Mouse (Mus musculus) liver, embryonic 16.5 days (tissue): ENCODE results near the gene Rffl. TPM values are rescaled to one million over a fixed set of nuclear protein-coding genes. Genes with fewer than 3 reads are reported as not detected.

Experiments
- ATAC-seq: fragments of 200-750 bp; cut with Nextera tagmentation; 2 replicates; pipeline ENCODE4 v1.8.0; 2017; ENCODE audit warnings: low read depth, mild to moderate bottlenecking, moderate number of reproducible peaks, moderate library complexity
- H3K27ac ChIP-seq: fragments of 300-500 bp; sonication (generic); 2 replicates; pipeline ENCODE4 v1.5.1; 2014; ENCODE audit warnings: mild to moderate bottlenecking, low read length
- H3K27me3 ChIP-seq: fragments of 300-500 bp; sonication (generic); 2 replicates; pipeline ENCODE4 v1.6.1; 2014; ENCODE audit warnings: low read depth, low read length, mixed read lengths; ENCODE audit not compliant: control insufficient read depth, insufficient read depth
- H3K36me3 ChIP-seq: fragments of 300-500 bp; sonication (generic); 2 replicates; pipeline ENCODE4 v1.6.1; 2014; ENCODE audit warnings: mild to moderate bottlenecking; ENCODE audit not compliant: control insufficient read depth, insufficient read depth
- H3K4me1 ChIP-seq: fragments of 300-500 bp; sonication (generic); 2 replicates; pipeline ENCODE4 v1.6.1; 2014; ENCODE audit warnings: low read depth, low read length, mixed read lengths; ENCODE audit not compliant: control insufficient read depth
- H3K4me2 ChIP-seq: fragments of 300-500 bp; sonication (generic); 2 replicates; pipeline ENCODE4 v1.6.1; 2014; ENCODE audit warnings: low read depth, low read length, mixed read lengths
- H3K4me3 ChIP-seq: fragments of 300-500 bp; sonication (generic); 2 replicates; pipeline ENCODE4 v1.5.1; 2014; ENCODE audit warnings: low read depth, mild to moderate bottlenecking, low read length
- H3K9ac ChIP-seq: fragments of 300-500 bp; sonication (generic); 2 replicates; pipeline ENCODE4 v1.6.1; 2014; ENCODE audit warnings: low read depth, low read length
- H3K9me3 ChIP-seq: fragments of 300-500 bp; sonication (generic); replicated peaks from 2 replicates; pipeline ENCODE4 v1.6.1; 2016; ENCODE audit warnings: low read length; ENCODE audit not compliant: control insufficient read depth
- WGBS: fragments of 180-500 bp; shearing (Covaris S2); extraction: QIAGEN DNeasy Blood & Tissue Kit; methylation state at CpG from one replicate; pipeline ENCODE4 v1.1.7; 2014; ENCODE audit not compliant: insufficient replicate concordance; 5-methylcytosine and 5-hydroxymethylcytosine counted together
- polyA plus RNA-seq: library from polyadenylated mRNA; unstranded; fragments of >200 nt; fragmentation: Nextera tagmentation; extraction: Ambion mirVana; gene quantifications from 2 replicates; pipeline ENCODE4 v1.2.1, GENCODE M21; 2015

The Rffl gene
- polyA plus RNA-seq, 1 experiment from 2014 or later = 26.4 TPM

- Histone ChIP-seq H3K4me1 (peaks cover 12% of the 10 kb centered on the region), H3K9ac (no peak overlapping the region), H3K27me3 (no peaks in the 10 kb centered on the region), H3K4me3 (no peak overlapping the region), H3K36me3 (peaks cover 8% of the 10 kb centered on the region), H3K4me2 (no peak overlapping the region), H3K9me3 (no peaks in the 10 kb centered on the region), H3K27ac (no peak overlapping the region)
- WGBS = 43% methylated on average over 10 of the region's 10 CpGs
- ATAC-seq = no peak
These were observed 39.8 kb downstream of the Rffl start for GRCm38 (mm10) chr11:82831008-82831893.

- H3K4me1 ChIP-seq = peaks cover 15% of the 10 kb centered on the region
- no peak overlapping the region for H3K9ac ChIP-seq
- no peak overlapping the region for H3K4me3 ChIP-seq
- H3K27me3 ChIP-seq = no peaks in the 10 kb centered on the region
- no peak overlapping the region for H3K27ac ChIP-seq
- H3K4me2 ChIP-seq = no peak overlapping the region
- H3K9me3 ChIP-seq = no peaks in the 10 kb centered on the region
- ATAC-seq = no peak
- 0 out of 2 replicates have a peak, but pooled peaks cover 2% of the 10 kb centered on the region for H3K36me3 ChIP-seq
These were observed 44.2 kb downstream of the Rffl start for GRCm38 (mm10) chr11:82826818-82827217.

GRCm38 (mm10) chr11:82820788-82821456 is 50.1 kb downstream of the Rffl start:
- peak overlapping the region; percentile 62 for H3K27ac ChIP-seq
- H3K4me1 ChIP-seq = peaks cover 10% of the 10 kb centered on the region
- H3K27me3 ChIP-seq = no peaks in the 10 kb centered on the region
- peaks cover 2% of the 10 kb centered on the region; the same call in 1 of the 2 replicates for H3K36me3 ChIP-seq
- no peaks in the 10 kb centered on the region for H3K9me3 ChIP-seq
- WGBS = 68% methylated on average over 13 of the region's 13 CpGs
- H3K4me3 ChIP-seq = no peak overlapping the region
- no peak overlapping the region for H3K4me2 ChIP-seq
- no peak overlapping the region for H3K9ac ChIP-seq
- peak; percentile 80 for ATAC-seq

DNA sequence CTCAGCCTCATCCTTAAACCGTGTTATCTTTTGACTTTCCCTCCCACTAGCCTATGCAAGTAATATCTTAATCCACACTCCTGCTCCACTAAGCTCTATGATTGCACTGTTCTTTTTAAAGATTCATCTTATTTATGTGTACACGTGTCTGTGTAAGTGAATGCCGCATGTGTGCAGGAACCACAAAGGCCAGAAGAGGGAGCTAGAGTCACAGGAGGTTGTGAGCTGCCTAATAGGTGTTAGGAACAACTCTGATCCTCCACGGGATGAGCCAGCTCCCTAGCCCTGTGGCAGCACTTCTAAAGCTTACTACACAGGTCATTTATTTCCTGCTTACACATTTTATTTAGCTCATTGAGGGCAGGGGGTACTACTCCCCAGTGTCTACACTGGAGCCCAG is 51.7 kb downstream of the Rffl start:
- Histone ChIP-seq H3K36me3 (peaks cover 2% of the 10 kb centered on the region; the same call in 1 of the 2 replicates), H3K9ac (no peak overlapping the region), H3K4me3 (no peak overlapping the region), H3K9me3 (no peaks in the 10 kb centered on the region), H3K27ac (no peak overlapping the region), H3K27me3 (no peaks in the 10 kb centered on the region), H3K4me1 (peaks cover 8% of the 10 kb centered on the region), H3K4me2 (no peak overlapping the region)
- WGBS = 30% methylated on average over 4 of the region's 4 CpGs
- ATAC-seq = 0 out of 2 replicates have a peak, but pooled peaks have one; percentile 47

DNA sequence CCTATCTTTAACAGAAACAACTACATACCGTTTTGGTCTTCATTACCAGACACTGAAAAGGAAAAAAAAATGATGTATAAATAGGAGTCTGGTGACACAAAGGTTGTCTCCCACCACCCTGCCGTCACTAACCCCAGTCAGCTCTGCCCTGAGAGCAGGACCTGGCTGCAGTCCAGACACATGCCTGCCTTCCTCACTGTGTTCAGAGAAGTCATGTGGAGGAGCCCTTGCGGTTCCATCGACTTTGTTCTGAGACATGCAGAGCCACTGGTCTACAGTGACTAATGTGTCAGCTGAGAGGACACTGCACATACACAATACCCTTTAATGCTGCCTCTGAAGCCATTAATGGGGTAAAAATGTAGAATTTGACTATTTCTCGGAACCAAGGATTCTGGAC is 62.5 kb downstream of the Rffl start:
- no peak overlapping the region for H3K27ac ChIP-seq
- no peaks in the 10 kb centered on the region for H3K27me3 ChIP-seq
- WGBS = 85% methylated on average over 5 of the region's 5 CpGs
- no peaks in the 10 kb centered on the region for H3K9me3 ChIP-seq
- H3K4me2 ChIP-seq = no peak overlapping the region
- no peak overlapping the region for H3K4me3 ChIP-seq
- no peaks in the 10 kb centered on the region for H3K4me1 ChIP-seq
- H3K36me3 ChIP-seq = peaks cover 57% of the 10 kb centered on the region
- no peak for ATAC-seq
- H3K9ac ChIP-seq = no peak overlapping the region

- no peak overlapping the region for H3K4me2 ChIP-seq
- WGBS = 65% methylated on average over 3 of the region's 3 CpGs
- H3K9ac ChIP-seq = no peak overlapping the region
- no peaks in the 10 kb centered on the region for H3K9me3 ChIP-seq
- H3K36me3 ChIP-seq = peaks cover 57% of the 10 kb centered on the region
- H3K4me1 ChIP-seq = no peaks in the 10 kb centered on the region
- no peak overlapping the region for H3K27ac ChIP-seq
- no peak for ATAC-seq
- H3K27me3 ChIP-seq = no peaks in the 10 kb centered on the region
- no peak overlapping the region for H3K4me3 ChIP-seq
These were observed 63.6 kb downstream of the Rffl start for GRCm38 (mm10) chr11:82807370-82807769.

GRCm38 (mm10) chr11:82806656-82807055 is 64.4 kb downstream of the Rffl start:
- Histone ChIP-seq H3K9ac (no peak overlapping the region), H3K4me1 (no peaks in the 10 kb centered on the region), H3K27ac (no peak overlapping the region), H3K4me3 (no peak overlapping the region), H3K4me2 (no peak overlapping the region), H3K27me3 (no peaks in the 10 kb centered on the region), H3K9me3 (no peaks in the 10 kb centered on the region), H3K36me3 (peaks cover 52% of the 10 kb centered on the region)
- ATAC-seq = no peak
- 57% methylated on average over 3 of the region's 3 CpGs for WGBS

GRCm38 (mm10) chr11:82783453-82783852 is 87.6 kb downstream of the Rffl start:
- no peak for ATAC-seq
- Histone ChIP-seq H3K36me3 (no peaks in the 10 kb centered on the region), H3K4me2 (no peak overlapping the region), H3K9ac (no peak overlapping the region), H3K4me3 (no peak overlapping the region), H3K27ac (no peak overlapping the region), H3K4me1 (peaks cover 16% of the 10 kb centered on the region), H3K9me3 (no peaks in the 10 kb centered on the region), H3K27me3 (no peaks in the 10 kb centered on the region)
- 77% methylated on average over 11 of the region's 11 CpGs for WGBS

GRCm38 (mm10) chr11:82782197-82782596 is 88.8 kb downstream of the Rffl start:
- Histone ChIP-seq H3K27me3 (no peaks in the 10 kb centered on the region), H3K4me2 (peak overlapping the region; percentile 74), H3K9me3 (no peaks in the 10 kb centered on the region), H3K4me3 (peak overlapping the region; percentile 94), H3K9ac (no peak overlapping the region), H3K4me1 (peaks cover 16% of the 10 kb centered on the region), H3K36me3 (no peaks in the 10 kb centered on the region), H3K27ac (peak overlapping the region; percentile 77; the same call in 1 of the 2 replicates)
- 38% methylated on average over 6 of the region's 6 CpGs for WGBS
- no peak for ATAC-seq
